Mouse (Mus musculus) embryonic fibroblast, embryonic 13.5 days (primary cell): ENCODE results near the gene Kyat1. TPM values are rescaled to one million over a fixed set of nuclear protein-coding genes. Genes with fewer than 3 reads are reported as not detected.

ENCODE experiments used
- H3K27ac ChIP-seq: 2 replicates; pipeline ENCODE4 v1.5.1; 2012; ENCODE audit warnings: low read length, control low read depth, inconsistent platforms; ENCODE audit not compliant: insufficient read depth
- H3K4me1 ChIP-seq: 2 replicates; pipeline ENCODE4 v1.6.1; 2011; ENCODE audit warnings: low read length; ENCODE audit not compliant: control insufficient read depth, insufficient read depth
- H3K4me3 ChIP-seq: 2 replicates; pipeline ENCODE4 v1.5.1; 2011; ENCODE audit warnings: mild to moderate bottlenecking, control low read depth, low read length; ENCODE audit not compliant: insufficient read depth
- CTCF ChIP-seq: IDR thresholded peaks from 2 replicates; pipeline ENCODE4 v1.5.1; 2011; ENCODE audit warnings: mild to moderate bottlenecking, control low read depth, low read length, moderate library complexity, borderline replicate concordance; ENCODE audit not compliant: insufficient read depth
- POLR2A ChIP-seq: IDR thresholded peaks from 2 replicates; pipeline ENCODE4 v1.6.1; 2011; ENCODE audit warnings: low read depth, mild to moderate bottlenecking, control low read depth, low read length, moderate library complexity
- polyA plus RNA-seq: library from polyadenylated mRNA; stranded (reverse); fragments of >200 nt; gene quantifications from 2 replicates; pipeline ENCODE4 v1.2.4, GENCODE M21; 2011; ENCODE audit warnings: low read depth; ENCODE audit not compliant: missing spikeins, insufficient read length

The Kyat1 gene
- polyA plus RNA-seq, 1 experiment = 5.2 TPM

GRCm38 (mm10) chr2:30216293-30216692 is 10.6 kb upstream of the Kyat1 start:
- Histone ChIP-seq H3K27ac (no peak overlapping the region), H3K4me1 (no peaks in the 10 kb centered on the region), H3K4me3 (no peak overlapping the region)
- TF ChIP-seq POLR2A (no peak), CTCF (no peak)

DNA sequence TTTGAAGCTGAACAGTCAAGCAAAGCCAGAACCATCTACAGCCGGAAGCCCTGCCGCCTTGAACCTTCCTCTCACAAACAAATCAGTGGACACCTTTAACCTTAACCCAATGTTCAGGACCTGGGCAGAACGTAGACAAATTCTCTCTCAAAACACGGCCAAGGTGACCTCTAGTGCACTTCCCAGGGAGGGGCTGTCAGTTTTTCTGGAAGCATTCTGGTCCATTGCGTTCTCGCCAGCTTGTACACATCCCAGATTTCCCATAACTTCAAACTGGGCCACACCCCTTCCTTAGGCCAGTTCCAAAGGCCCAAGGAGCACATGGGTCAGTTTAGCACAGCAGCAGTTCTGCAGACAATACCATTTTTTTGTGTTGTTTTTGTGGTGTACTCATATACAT is 9.8 kb upstream of the Kyat1 start:
- no peak for TF ChIP-seq POLR2A
- no peak for TF ChIP-seq CTCF
- H3K4me3 ChIP-seq = no peak overlapping the region
- H3K4me1 ChIP-seq = no peaks in the 10 kb centered on the region
- no peak overlapping the region for H3K27ac ChIP-seq

DNA sequence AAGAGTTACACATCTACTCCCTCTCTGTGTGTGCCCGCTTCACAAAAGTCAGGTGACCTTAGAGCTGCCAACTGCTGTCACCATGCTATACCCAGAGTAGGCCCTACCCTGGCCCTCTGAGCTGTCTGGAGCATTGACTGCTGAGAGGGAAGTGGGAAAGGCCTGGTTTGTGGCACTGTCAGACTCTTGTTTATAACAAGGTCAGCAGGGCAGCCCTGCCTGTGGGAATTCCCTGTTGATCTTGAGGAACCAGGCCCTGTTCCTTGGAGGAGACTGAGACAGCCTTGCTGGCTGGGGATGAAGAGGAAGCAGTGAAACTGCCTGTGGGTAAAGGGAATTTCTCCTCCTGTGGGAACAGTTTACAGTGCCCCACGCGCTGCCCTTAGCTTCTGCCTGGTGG is 9.1 kb upstream of the Kyat1 start:
- Histone ChIP-seq H3K27ac (no peak overlapping the region), H3K4me3 (no peak overlapping the region), H3K4me1 (no peaks in the 10 kb centered on the region)
- no peak for TF ChIP-seq POLR2A
- no peak for TF ChIP-seq CTCF

GRCm38 (mm10) chr2:30212951-30213350 is 7.3 kb upstream of the Kyat1 start:
- Histone ChIP-seq H3K4me3 (no peak overlapping the region), H3K27ac (no peak overlapping the region), H3K4me1 (no peaks in the 10 kb centered on the region)
- TF ChIP-seq CTCF (no peak), POLR2A (no peak)

DNA sequence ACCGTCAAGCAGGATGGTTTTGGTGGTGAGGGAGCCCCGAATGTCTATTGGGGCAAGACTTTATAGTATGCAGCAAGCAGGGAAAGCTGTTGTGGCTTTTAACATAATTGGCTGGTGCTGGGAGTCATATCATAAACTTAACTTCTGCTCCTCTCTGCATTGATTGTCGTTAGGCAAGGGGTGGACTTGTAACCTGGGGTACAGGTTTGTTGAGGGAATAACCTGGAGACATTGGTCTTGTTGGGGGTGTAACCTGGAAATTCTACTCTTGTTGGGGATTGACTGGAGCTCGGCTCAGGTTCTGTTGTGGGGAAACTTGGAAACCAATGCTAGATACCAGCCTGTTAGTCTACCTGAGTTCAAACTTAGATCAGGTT is 6.5 kb upstream of the Kyat1 start:
- TF ChIP-seq CTCF (no peak), POLR2A (no peak)
- no peak overlapping the region for H3K4me3 ChIP-seq
- no peaks in the 10 kb centered on the region for H3K4me1 ChIP-seq
- H3K27ac ChIP-seq = no peak overlapping the region

GRCm38 (mm10) chr2:30211408-30212168 is 5.9 kb upstream of the Kyat1 start:
- H3K4me1 ChIP-seq = no peaks in the 10 kb centered on the region
- H3K4me3 ChIP-seq = no peak overlapping the region

DNA sequence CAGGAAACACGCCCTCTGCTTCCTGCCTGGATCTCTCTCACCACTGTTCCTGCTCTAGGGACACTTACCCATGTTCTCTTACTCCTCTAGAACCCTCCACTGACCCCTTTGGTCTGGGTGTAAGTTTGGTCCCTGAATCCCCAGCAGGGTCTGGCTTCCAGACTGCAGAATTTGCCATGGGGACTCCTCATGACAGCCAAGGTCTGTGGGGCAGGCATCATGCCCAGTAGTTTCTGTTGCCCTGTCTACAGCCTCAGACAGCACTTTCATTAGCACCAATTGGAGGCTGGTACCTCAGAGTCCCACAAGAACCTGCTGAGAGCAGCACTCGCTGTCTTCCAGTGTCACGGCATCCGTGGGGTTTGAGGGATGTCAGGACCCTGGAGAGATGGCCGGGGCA is 2.2 kb upstream of the Kyat1 start:
- H3K27ac ChIP-seq = no peak overlapping the region

More at GRCm38 (mm10) chr2:30211408-30212168, 5.9 kb upstream of the Kyat1 start:
- H3K27ac ChIP-seq = no peak overlapping the region
- TF ChIP-seq POLR2A = no peak
- TF ChIP-seq CTCF = no peak

DNA sequence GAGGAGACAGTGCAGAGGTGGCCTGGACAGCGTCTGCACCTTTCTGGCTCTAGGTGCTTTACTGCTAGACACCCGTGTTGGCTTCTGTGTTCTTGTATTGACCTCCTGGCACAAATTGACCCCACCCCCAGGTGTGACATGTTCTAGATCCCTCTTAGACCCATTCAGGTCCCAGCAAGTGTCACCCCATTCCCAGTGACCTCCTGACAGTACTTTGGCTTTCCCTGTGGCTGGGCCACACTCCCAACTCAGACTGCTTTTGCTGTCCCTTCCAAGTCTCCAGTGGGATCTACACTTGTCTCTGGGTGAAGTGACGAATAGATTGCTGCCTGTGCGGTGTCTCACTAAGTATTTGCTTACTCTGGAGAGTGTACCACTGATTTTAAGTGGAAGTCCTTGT is 1.8 kb upstream of the Kyat1 start:
- no peaks in the 10 kb centered on the region for H3K4me1 ChIP-seq
- H3K4me3 ChIP-seq = no peak overlapping the region
- no peak overlapping the region for H3K27ac ChIP-seq
- TF ChIP-seq CTCF = no peak
- TF ChIP-seq POLR2A = no peak

More for the DNA sequence above, 2.2 kb upstream of the Kyat1 start:
- TF ChIP-seq POLR2A = no peak
- TF ChIP-seq CTCF = no peak
- no peaks in the 10 kb centered on the region for H3K4me1 ChIP-seq
- no peak overlapping the region for H3K4me3 ChIP-seq

DNA sequence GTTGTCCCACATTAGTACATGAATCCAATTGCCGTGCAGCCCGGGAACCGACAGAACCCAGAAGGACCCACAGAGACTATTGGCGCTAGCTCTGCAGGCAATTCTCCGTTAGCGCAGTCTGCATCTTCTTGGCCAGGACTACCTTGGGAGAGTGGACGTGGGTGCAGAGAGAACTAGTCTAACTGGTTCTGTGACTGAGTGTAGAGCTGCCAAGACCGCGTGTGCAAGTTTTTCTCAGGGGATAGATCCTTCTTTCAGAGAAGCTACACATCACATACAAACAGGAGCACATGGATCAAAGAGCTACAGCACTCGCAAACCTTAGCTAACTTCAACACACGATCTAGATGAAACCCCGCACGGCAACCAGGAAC is 405 bp downstream of the Kyat1 start:
- Histone ChIP-seq H3K4me1 (no peaks in the 10 kb centered on the region), H3K4me3 (peak overlapping the region; percentile 68), H3K27ac (no peak overlapping the region)
- TF ChIP-seq POLR2A = no peak
- no peak for TF ChIP-seq CTCF

GRCm38 (mm10) chr2:30203439-30203838 is 2.2 kb downstream of the Kyat1 start:
- no peak for TF ChIP-seq POLR2A
- no peak for TF ChIP-seq CTCF
- Histone ChIP-seq H3K4me3 (no peak overlapping the region), H3K27ac (no peak overlapping the region), H3K4me1 (peaks cover 2% of the 10 kb centered on the region; the same call in 1 of the 2 replicates)
